Mouse (Mus musculus): ENCODE data around the gene Trim67.

DNA sequence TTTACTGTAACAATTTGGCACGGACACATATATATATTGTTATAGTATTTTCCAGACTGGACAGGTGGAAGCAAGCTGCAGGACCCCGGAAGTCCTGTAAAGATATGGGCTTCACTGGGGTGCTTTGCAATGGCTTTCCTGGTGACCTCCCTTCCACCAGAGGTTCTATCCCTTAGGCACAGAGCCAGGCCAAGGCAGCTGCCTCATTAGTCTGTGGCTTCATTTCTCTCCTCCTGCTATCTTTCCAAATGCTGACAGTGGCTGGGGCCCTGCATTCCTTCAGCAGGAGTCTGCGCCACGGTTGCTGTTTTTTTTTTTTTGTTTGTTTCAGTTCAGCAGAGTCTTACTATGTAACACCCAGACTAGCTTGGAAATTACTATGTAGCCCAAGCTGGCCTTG is 1.1 kb upstream of the Trim67 start:
- TF ChIP-seq HCFC1 (IDR thresholded peaks at IDR 0.05; ENCODE audit: borderline replicate concordance, insufficient read depth, low read length): no peak
- no peak for TF ChIP-seq MAFK (IDR thresholded peaks at IDR 0.05; ENCODE audit: insufficient read depth, low read depth, low read length)
- no peak for TF ChIP-seq ZC3H11A (IDR thresholded peaks at IDR 0.05; ENCODE audit: borderline replicate concordance, low read depth, low read length)
- no peak for TF ChIP-seq ZNF384 (IDR thresholded peaks at IDR 0.05; ENCODE audit: low read depth, low read length)

Data from ES-E14 (cell line).